Mouse (Mus musculus) heart, postnatal 10 days (tissue): ENCODE data around the gene Rabgap1l. TPM values are rescaled to one million over a fixed set of nuclear protein-coding genes. Genes with fewer than 3 reads are reported as not detected.
"Not testable (repeated sequence)": the region's sequence is repeated elsewhere in the genome, so short reads cannot be mapped to it uniquely, and the experiment has no call there.

ENCODE experiments used
- DNase-seq, 2 experiments: peaks; one replicate each; pipeline ENCODE4 v3.0.0; 2021
- intact Hi-C: fragments of 180-260 bp; cut with DNase I; formaldehyde crosslinking; loops from one replicate; pipeline ENCODE4 v1.15.1; 2025
- total RNA-seq, 2 experiments: library from RNA; stranded (reverse); gene quantifications; 2 replicates each; pipeline ENCODE4 v1.2.3; 2021

Gene Rabgap1l
- total RNA-seq, 2 experiments from 2014 or later: 89.0 to 92.4 TPM

DNA sequence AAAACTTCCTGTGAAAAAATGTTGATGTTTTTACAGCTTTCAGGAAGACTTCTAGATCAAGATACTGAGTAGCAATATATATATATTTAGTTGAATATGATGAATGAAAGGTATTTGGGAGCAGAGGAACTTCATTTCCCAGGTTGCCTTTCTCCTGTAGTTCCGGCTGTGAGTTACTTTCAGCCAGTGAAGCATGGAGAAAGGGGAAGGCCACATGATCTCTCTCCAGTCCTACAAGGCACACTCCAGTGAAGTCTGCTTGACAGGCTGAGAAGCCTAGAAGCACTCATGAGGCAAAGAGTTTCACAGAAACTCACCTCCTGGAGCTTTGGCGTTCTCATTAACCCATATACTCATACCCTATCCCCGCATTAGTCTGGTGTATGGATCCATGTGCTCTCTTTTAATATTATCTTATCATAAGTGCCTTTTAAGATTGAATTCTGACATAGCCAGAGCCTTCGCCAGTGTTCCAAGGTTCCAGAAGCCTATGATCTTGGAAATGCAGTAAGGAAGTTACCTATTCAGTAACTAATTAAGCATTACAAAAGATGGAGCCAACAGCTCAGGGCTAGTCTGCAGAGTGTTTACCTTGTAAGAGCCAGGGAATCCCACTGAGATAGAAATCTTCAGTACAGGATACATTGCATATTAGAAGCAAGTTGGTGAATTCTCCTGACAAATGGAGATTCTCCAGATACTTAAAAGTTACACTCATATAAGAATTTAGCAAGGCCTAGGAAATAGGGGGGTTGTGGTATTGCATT is 168.5 kb downstream of the Rabgap1l start:
- intact Hi-C loops, DNase-seq: not testable (repeated sequence)

DNA sequence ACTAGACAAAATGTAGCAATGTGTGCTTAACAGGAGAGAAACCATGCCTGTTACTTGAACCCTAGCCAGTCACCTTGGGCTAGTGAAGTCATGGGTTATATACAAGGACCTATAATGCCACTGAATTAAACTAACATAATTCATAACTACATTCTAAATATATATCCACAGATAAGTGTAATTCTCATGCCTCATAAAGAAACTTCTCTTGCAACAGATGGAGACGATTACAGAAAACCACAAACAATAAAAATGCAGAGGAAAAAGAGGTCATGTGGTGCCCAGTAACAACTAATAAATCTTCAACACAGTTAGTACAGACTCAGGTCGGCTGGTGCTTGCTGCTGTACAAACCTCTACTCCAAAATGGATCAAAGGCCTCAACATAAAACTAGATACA is 174.8 kb downstream of the Rabgap1l start:
- intact Hi-C loops: no loop called here
- DNase-seq: no peak

DNA sequence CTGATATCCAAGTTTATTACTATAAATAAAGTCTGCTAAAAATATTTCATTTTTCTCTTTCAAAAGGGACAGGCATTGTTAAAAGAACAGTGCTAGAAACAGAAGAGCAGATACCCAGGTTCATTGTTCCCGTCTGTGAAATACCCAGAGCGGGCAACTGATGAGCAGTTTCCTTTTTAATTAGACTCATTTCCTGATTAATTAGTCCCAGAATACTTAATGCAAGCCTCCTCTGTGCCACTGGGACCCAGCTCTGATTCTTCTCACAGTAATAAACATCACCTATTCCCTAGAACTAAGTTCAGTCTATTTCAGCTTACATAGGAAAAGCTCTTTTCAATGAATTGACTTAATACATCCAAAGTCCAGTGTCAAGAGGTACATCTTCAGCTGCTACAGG is 186.6 kb downstream of the Rabgap1l start:
- intact Hi-C loops: no loop called here
- no peak for DNase-seq

DNA sequence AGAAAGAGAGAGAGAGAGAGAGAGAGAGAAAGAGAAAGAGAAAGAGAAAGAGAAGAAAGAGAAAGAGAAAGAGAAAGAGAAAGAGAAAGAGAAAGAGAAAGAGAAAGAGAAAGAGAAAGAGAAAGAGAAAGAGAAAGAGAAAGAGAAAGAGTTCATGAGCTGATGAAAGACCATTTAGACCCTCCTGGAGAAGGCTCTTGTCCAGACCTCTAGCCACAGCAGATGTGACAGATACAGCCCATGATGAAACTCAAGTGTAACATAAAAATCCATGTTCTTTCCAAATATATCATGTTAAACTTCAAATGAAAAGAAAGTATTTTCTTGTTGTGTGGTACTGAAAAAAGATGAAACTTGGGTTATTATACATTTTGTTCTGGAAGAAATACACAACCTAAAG is 189.7 kb downstream of the Rabgap1l start:
- intact Hi-C loops, DNase-seq: not testable (repeated sequence)

DNA sequence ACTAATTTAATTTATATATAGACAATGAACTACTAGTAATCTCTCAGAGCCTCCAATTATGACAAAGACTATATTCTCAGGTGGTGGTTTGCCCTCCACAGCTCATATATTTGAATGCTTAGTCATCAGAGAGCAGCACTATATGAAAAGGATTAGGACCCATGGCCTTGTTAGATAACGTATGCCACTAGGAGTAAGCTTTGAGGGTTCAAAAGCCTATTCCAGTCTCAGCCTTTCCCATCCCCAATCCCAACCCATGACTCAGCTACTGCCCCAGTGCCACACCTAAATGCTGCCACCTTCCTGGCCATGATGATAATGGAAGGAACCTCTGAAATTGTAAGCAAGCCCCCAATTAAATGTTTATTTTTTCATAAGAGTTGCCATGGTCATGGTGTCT is 195.6 kb downstream of the Rabgap1l start:
- no peak for DNase-seq
- intact Hi-C loops: no loop called here

DNA sequence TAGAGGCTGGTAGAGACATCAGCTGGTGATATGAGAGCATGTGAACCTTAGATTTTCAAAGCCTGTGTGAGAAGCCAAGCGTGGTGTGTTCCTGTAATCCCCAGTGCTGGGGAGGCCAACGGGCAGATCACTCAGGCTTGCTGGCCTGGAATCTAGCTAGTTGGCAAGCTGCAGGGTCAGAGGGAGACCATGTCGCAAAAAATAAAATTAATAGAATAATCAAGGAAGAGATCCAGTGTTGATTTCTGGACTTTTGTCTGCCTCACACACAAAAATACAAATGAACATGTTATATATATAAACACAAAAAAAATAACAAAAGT is 196.1 kb downstream of the Rabgap1l start:
- intact Hi-C loops: no loop called here
- DNase-seq: peak in 1 of 2 experiments; percentile 5

DNA sequence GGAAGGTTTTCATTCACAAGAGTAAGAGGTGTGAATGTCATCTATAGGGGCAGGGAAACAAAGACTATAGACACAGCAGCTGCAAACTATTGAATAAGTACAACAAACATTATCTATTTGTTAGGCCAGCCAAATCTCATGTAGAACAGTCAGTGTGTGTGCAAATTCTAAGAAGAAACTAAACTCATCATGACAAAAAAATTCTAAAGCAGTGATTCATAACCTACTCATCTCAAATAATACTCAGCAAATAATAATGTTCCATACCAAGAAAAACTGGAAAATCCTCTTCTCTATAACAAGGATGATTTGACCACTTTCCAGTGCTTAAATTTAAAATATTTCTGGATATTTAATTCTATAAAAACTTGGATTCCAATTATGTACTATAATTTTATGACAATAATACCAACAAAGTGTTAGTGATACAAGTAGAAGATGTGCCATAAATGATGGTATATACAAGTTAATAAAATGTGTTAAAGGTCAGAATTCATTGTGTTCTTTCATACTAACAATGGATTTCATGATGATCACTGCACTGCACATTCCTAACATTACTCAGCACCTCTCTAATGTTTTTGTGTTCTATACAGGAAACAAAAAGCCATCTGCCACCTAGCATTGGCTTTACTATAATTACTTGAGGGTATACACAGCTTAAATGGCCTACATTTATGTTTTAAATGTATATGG is 196.6 kb downstream of the Rabgap1l start:
- no peak for DNase-seq
- intact Hi-C loops: no loop called here

DNA sequence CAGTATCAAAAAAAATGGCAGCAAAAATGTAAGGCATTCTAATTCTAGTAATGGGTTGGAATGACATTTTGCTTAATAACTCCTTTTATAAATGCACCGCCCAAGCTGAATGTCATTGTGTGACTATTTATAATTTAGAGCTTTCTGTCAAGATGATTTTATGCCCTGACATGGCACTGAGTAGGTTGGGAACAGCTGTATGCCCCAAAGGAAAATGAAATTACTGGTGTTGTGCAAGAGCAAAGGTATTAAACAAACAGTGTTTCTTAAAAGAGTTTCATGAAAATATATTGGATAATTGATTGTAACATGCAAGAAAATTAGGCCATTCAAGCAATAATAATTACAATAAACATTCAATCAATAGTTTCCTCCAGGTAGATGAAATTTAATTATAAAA is 198.4 kb downstream of the Rabgap1l start:
- intact Hi-C loops: no loop called here
- no peak for DNase-seq

DNA sequence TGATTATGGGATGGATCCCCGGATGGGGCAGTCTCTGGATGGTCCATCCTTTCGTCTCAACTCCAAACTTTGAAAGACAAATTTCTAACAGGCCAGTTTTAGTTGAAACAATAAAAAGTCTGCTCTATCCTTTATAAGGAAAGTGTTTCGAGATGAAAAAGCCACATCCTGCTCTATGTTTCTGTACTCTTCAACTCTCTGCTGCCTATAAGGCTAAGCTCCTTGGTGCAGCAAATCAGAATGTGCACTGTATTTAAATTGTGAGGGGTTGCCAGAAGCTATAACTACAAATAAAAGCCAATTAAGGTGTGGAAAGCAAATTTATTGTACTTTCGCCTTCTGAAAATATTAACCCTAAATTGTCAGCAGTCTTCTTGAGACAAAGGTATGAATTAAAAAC is 198.9 kb downstream of the Rabgap1l start:
- intact Hi-C loops: no loop called here
- DNase-seq: no peak

DNA sequence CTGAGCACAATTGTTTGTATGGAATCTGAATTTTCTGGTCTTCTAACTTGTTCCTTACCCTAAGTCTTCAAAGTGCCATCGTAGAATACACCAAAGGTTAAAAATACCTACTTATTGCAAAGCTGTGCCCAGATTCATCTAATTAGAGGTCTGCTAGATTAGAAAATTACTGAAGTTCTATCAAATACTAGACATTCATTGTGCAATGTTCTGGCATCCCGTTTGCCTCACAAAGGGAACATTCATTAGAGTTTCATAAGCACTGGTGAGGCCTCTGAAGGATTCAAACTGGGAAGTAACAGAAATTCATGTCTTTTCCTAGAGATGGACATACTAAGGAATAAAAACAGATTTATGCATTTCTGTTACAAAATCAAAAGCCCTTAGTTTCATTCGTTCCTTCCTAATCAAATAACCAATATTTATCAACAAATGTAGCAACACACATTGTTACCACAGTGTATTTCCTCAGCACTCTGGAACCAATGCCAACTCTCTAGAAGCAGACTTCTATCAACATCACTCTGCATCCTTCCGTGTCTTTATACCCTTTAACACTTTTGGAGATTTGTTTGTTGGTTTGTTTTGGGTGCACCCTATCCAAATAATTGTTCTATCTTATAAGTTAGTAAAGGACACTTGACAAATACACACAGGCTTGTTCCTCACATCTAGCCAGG is 204.0 kb downstream of the Rabgap1l start:
- intact Hi-C loops: no loop called here
- DNase-seq: no peak

DNA sequence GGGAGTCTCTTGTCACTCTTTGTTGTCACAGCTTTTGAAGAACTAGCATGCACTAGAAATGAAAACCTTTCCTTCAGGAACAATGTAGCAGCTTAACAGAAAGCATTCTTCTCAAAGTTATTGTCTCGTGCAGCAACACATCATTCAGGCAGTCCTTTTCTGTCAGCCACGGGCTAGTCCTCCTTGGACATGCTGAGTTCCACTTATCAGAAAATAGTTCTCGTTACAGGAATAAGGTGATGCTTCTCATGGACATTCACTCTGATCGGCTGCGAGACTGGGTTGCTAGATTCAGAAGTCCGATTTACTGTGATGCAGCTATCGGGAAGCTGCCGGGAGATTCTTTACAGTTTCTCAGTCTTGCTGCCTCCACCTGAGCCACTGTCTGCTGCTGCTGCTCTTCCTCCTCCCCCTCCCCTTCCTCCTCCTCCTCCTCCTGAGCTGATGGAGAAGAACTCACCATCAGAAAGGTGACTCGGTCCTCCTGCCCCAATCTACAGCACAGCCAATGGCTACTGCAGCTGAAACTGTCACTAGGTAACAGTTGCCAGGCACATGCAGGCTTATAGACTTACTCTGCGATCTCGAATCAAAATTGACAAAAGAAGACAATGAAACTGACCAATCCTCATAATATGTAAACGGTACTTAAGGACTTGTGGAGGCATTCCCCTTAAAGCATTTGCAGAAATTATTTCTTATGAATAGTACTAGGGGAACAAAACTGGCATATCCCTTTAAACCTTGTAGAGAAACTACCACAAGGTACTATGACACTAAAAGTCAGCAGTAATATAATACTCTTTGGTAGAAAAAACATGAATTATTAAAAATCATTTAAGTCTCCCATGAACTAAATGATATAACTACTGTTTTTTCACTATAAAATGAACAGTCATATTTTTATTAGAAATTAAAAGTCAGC is 213.4 kb downstream of the Rabgap1l start:
- no peak for DNase-seq
- intact Hi-C loops: no loop called here

DNA sequence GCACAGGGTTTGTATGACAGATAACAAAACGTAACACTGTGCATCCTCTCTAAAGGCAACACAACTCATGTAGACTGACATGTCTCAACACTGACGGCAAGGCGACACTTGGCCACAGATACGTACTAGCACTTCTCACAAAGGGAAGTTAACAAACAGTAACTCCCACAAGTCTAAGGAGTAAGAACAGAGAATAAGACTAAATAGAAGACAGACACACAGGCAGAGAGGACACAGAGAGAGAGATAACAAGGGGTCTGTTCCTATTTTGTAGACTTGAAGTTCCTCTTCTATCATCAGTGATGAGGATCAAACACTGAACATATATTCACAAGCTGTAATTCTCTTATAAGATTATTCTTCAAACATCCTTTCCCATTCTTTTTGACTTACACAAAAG is 216.9 kb downstream of the Rabgap1l start:
- intact Hi-C loops: no loop called here
- no peak for DNase-seq

DNA sequence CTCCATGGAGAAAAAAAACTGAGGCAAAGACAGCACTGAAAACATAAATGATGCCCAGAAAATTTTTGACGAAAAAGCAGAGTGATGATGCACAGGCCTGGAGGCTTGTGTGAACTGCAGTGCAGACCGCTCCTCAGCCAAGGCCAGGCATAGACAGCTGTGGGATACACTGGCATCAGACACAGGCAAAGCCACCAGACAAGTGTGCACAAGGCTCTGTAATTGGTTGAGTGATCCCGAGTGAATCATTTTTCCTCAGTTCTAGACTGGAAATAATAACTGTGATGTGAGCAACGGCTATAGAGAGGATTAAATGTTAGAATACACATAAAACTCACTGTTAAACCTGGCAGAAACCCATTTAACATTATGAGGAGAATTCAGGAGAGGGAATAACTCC is 219.0 kb downstream of the Rabgap1l start:
- no peak for DNase-seq
- intact Hi-C loops: no loop called here

DNA sequence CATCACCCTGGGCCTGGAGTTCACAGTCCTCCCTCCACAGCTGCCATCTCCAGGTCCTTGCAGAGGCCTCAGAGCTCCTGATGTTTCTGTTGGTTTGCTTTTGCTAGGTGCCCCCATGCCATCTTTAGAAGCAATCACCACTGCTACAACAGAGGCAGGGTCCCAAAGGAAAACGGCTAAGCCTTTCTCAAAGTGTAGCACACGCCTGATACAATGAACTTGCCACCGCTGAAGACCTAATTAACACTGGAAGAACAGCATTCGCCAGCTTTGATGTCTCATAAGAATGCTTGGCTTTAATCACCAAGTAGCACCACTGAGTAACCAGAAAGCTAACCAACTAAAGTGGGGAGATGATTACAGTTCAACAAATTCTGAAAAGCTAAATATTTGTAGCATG is 226.6 kb downstream of the Rabgap1l start:
- intact Hi-C loops: no loop called here
- DNase-seq: no peak

DNA sequence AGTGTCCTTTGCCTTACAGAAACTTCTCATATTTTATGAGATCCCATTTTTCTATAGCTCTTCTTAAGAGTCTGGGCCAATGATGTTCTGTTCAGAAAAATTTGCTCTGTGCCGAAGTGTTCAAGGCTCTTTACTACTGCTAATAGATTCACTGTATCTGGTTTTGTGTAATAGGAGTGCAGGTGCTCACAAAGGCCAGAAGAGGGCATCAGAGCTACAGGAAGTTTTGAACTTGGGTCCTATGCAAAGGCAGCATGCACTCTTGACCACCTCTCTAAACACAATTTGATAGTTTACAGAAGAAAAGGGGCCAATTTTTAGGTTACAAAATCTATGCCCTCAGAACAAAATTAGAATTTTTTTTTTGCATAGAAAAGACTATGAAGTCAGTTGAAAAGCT is 231.6 kb downstream of the Rabgap1l start:
- peak; percentile 28 for DNase-seq
- intact Hi-C loops: loop anchor here (2.0 to 5.0 kb wide), 2 partner anchors 154 to 155 kb away; no protein-coding TSS in a partner anchor

DNA sequence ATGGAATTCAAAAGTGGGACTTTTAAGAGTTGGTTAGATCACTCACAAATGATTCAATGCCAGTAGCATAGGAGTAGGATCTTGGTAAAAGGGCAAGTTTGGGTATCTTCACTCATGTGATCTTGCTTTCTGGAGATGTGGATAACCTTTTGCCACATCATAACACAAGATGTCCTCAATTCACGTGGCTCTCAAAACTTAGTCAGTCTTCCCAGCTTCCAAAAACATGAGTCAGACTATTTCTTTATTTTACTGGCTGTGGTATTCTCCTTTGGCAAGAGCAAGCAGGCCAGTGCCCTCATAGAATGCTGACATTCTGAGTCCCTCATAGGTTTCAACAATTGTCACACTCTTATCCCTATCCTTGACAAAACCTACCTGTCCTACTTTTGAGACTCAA is 242.4 kb downstream of the Rabgap1l start:
- no peak for DNase-seq
- intact Hi-C loops: no loop called here

DNA sequence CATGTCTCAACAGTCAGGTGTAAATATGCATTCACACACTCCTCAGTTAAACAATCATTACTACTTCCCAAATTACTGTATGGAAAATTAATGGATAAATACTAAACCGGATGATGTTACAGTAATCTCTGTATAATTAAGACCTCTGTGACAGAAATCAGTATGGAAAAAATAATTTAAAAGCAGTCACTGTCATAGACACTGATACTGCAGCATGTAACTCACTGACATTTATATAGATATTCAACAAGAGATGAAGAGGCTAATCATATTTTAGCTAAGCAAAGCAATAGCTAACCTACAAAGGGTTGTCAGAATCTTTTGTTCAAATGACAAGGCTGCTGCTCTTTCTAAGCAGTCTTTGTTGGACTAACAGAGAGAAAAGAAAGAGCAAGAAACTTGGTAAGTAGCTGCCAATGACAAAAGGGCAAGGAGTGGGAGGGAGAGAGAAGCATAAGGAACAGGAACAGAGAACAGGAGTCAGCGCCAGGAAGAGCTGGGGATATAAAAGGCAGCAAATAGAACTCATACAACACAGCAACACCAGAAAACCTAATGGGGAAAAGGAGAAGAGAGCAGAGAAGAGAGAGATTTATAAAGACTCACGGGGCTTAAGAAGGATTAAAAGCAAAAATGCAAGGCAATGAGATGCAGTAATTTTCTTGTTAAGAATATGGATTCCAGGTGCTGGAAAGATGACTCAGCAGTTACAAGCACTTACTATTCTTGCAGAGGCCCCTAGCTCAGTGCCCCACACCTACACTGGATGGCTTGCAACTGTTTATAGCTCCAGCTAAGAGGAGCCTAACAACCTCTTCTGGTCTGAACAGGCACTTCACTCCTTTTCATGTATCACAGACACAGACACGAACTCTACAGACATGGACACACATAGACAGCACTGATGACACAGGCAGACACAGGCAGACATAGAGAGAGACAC is 244.8 kb downstream of the Rabgap1l start:
- intact Hi-C loops: no loop called here
- no peak for DNase-seq

DNA sequence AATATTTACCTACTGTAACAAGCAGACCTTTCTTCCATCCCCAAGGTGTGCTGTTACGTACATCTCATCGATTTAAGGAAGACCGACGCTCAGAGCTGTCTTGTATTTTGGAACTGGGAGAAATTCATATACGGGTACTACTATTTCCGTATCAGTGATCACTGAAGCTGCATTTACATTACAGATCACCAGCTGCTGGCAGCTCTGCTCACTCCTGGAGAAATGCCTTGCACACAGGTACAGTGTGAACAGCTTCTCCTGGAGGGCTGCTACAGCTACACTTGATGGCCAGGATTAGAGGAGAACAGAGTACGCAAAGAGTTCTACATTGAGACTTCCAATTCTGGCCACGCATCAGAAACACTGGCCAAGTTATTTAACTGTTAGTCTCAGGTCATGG is 257.4 kb downstream of the Rabgap1l start:
- intact Hi-C loops: loop anchor here (10.0 kb wide), 1 partner anchor 121 kb away; no protein-coding TSS in a partner anchor

DNA sequence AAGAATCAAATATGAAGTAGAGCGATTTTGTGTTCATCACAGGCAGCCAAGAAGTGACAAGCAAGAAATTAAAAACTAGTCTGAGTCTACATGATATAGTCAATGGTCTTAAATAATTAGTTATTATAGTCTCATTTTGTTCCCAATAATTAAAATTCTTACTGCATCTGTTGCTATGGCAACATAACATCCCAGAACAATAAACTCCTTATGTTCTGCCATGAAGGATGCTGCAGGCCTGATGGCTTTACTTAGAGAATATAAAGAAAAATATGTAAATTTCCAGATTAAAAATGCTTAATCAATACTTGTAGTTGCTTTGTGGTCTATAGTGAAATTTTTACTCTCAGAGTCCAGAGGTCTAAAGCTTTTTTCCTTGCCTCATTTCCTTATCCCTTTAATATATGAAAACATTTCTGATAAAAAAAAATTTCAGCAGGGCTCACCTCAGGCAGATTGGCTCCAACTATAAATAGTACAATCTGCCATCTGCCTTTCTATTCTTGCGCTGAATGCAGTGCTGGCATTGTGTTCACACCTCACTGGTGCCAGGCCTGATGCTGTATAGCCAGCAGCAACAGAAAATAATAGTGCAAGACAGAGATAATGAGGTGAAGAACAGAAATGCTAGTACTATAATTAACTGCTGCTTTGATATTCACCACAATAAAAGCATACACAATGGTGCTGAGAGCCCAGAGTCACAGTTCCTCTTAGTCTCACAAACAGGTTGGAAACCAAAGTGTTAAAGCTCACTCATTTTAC is 258.3 kb downstream of the Rabgap1l start:
- DNase-seq: peak; percentile 50 to 78
- intact Hi-C loops: loop anchor here (10.0 kb wide), 1 partner anchor 120 kb away; no protein-coding TSS in a partner anchor

More for the DNA sequence above, 257.4 kb downstream of the Rabgap1l start:
- DNase-seq: no peak
